Mouse (Mus musculus): Measurements from ENCODE around the gene Med15.
A peak's percentile ranks its signal among the peaks of the same experiment; 100 is the strongest.

GRCm38 (mm10) chr16:17776828-17777227 lies 44.1 kb upstream of the Med15 start:
- TF ChIP-seq CTCF (IDR thresholded peaks at IDR 0.05; ENCODE audit: low read depth) (peak; percentile 50), EP300 (IDR thresholded peaks at IDR 0.05; ENCODE audit: low read depth) (no peak)
